Mouse (Mus musculus): ENCODE data around the gene Fgd5.

- TF ChIP-seq CTCF (IDR thresholded peaks at IDR 0.05; ENCODE audit: low read depth) (peak; percentile 24; the same call in 1 of the 2 replicates), EP300 (IDR thresholded peaks at IDR 0.05; ENCODE audit: low read depth) (no peak)
Measured at GRCm38 (mm10) chr6:92100679-92101360, 122.1 kb downstream of the Fgd5 start.

All from liver, embryonic 14.5 days (tissue).